ENCODE assay signal across 9 mouse cellular contexts in genomic region chr5:130120904-130121303, GRCm38 (mm10). TPM values are rescaled to one million over a fixed set of nuclear protein-coding genes. Genes with fewer than 3 reads are reported as not detected.
A peak's percentile ranks its signal among the peaks of the same experiment; 100 is the strongest.
DNase-seq lines count a peak whose midpoint lies in the region; ATAC-seq lines count a peak whose summit lies in the region.
"Had no signal": no experiment of that assay in that cellular context is flagged by ENCODE, and none has a peak within 500 bp of the region (broad histone marks: within the 10 kb centered on the region; RNA-seq: fewer than 3 reads in every experiment).

No protein-coding gene starts in this region.

- no peaks in the 10 kb centered on the region for H3K27me3 ChIP-seq in hindbrain, embryonic 11.5 days (ENCODE audit: control insufficient read depth, insufficient read depth, low read length)
- H3K27me3 ChIP-seq in hindbrain, embryonic 16.5 days (replicated peaks; ENCODE audit: control insufficient read depth, insufficient read depth, low read length): no peaks in the 10 kb centered on the region
- H3K27me3 ChIP-seq: limb, embryonic 13.5 days had no signal

- WGBS in hindbrain, embryonic 11.5 days: 68% methylated on average over 6 of the region's 6 CpGs
- 52% methylated on average over 6 of the region's 6 CpGs for WGBS in hindbrain, embryonic 16.5 days

- H3K4me3 ChIP-seq in hindbrain, embryonic 11.5 days (ENCODE audit: low read depth, low read length): no peak overlapping the region
- no peak overlapping the region for H3K4me3 ChIP-seq in hindbrain, embryonic 16.5 days (ENCODE audit: low read length)
- H3K4me3 ChIP-seq: limb, embryonic 13.5 days had no signal

- H3K27ac ChIP-seq in hindbrain, embryonic 11.5 days (ENCODE audit: low read depth, low read length): no peak overlapping the region
- H3K27ac ChIP-seq in hindbrain, embryonic 16.5 days (ENCODE audit: low read depth, low read length): no peak overlapping the region
- H3K27ac ChIP-seq: limb, embryonic 13.5 days had no signal

- H3K36me3 ChIP-seq in hindbrain, embryonic 11.5 days (ENCODE audit: control insufficient read depth, insufficient read depth, low read length): no peaks in the 10 kb centered on the region
- no peaks in the 10 kb centered on the region for H3K36me3 ChIP-seq in hindbrain, embryonic 16.5 days (ENCODE audit: control insufficient read depth, insufficient read depth, low read length)

- no peaks in the 10 kb centered on the region for H3K9me3 ChIP-seq in hindbrain, embryonic 11.5 days (ENCODE audit: control insufficient read depth, low read length)
- H3K9me3 ChIP-seq in hindbrain, embryonic 16.5 days (ENCODE audit: control insufficient read depth, low read length): no peaks in the 10 kb centered on the region
- H3K9me3 ChIP-seq: limb, embryonic 13.5 days had no signal

- H3K4me1 ChIP-seq in hindbrain, embryonic 11.5 days (replicated peaks; ENCODE audit: control insufficient read depth, insufficient read depth, low read length): no peaks in the 10 kb centered on the region
- no peaks in the 10 kb centered on the region; the same call in 1 of the 2 replicates for H3K4me1 ChIP-seq in hindbrain, embryonic 16.5 days (ENCODE audit: control insufficient read depth, insufficient read depth, low read depth, low read length)

- H3K4me2 ChIP-seq in hindbrain, embryonic 11.5 days (replicated peaks; ENCODE audit: low read depth, low read length): no peak overlapping the region
- no peak overlapping the region for H3K4me2 ChIP-seq in hindbrain, embryonic 16.5 days (ENCODE audit: low read length)
- H3K4me2 ChIP-seq: limb, embryonic 13.5 days had no signal

- 0 out of 2 replicates have a peak, but pooled peaks have one; percentile 14 for ATAC-seq in hindbrain, embryonic 11.5 days (ENCODE audit: low FRiP score)
- no peak for ATAC-seq in hindbrain, embryonic 16.5 days
- no peak for ATAC-seq in monocyte, adult 5-6 weeks (replicated peaks; ENCODE audit: insufficient number of reproducible peaks, low FRiP score, low TSS enrichment, poor library complexity, severe bottlenecking)

- H3K9ac ChIP-seq in hindbrain, embryonic 11.5 days (ENCODE audit: low read depth, low read length): no peak overlapping the region
- H3K9ac ChIP-seq in hindbrain, embryonic 16.5 days (ENCODE audit: low read depth, low read length): no peak overlapping the region
- H3K9ac ChIP-seq: limb, embryonic 13.5 days had no signal

- peak; percentile 26 for DNase-seq in hindbrain, embryonic 11.5 days (ENCODE audit: low spot score)
- peak; percentile 13 for DNase-seq in ZHBTc4 (ENCODE audit: low read depth, low spot score)
- peak; percentile 61 to 71 for DNase-seq in heart, adult 9 months (ENCODE audit: low spot score in 2 of 2)
- peak; percentile 42 to 46 for DNase-seq in kidney, postnatal 36 days
- DNase-seq in cerebellum, adult 8-10 months: no peak
- DNase-seq in frontal cortex, adult 2 months (ENCODE audit: extremely low spot score in 1 of 2, low spot score in 1 of 2): no peak

RNA-seq across cellular contexts. Expression of gene Kctd7, which starts 23.8 kb away (rescaled TPM):
- 5.7 and 6.6 TPM in 2 replicates for polyA plus RNA-seq in hindbrain, embryonic 11.5 days (2014; fragmentation: Nextera tagmentation; extraction: Ambion mirVana)
- polyA plus RNA-seq in hindbrain, embryonic 16.5 days (2015; fragmentation: Nextera tagmentation; extraction: Ambion mirVana): 18.9 and 19.5 TPM in 2 replicates
- 0.95 to 4.5 TPM (median 1.5 TPM) in 3 replicates for total RNA-seq in monocyte, adult 5-6 weeks (2017)
- polyA plus RNA-seq in frontal cortex, adult 2 months (2012; rRNA removed): 8.4 and 10.7 TPM in 2 replicates

RNA-seq across cellular contexts. Expression of gene Tpst1, which starts 47.8 kb away (rescaled TPM):
- 61.5 and 63.7 TPM in 2 replicates for polyA plus RNA-seq in hindbrain, embryonic 11.5 days (2014; fragmentation: Nextera tagmentation; extraction: Ambion mirVana)
- polyA plus RNA-seq in hindbrain, embryonic 16.5 days (2015; fragmentation: Nextera tagmentation; extraction: Ambion mirVana): 58.3 and 59.2 TPM in 2 replicates
- total RNA-seq in monocyte, adult 5-6 weeks (2017): 8.2 to 14.2 TPM (median 11.6 TPM) in 3 replicates
- 32.1 and 34.5 TPM in 2 replicates for polyA plus RNA-seq in frontal cortex, adult 2 months (2012; rRNA removed)

RNA-seq across cellular contexts. Expression of gene Rabgef1, which starts 50.7 kb away (rescaled TPM):
- 26.2 and 28.6 TPM in 2 replicates for polyA plus RNA-seq in hindbrain, embryonic 11.5 days (2014; fragmentation: Nextera tagmentation; extraction: Ambion mirVana)
- 40.0 and 41.7 TPM in 2 replicates for polyA plus RNA-seq in hindbrain, embryonic 16.5 days (2015; fragmentation: Nextera tagmentation; extraction: Ambion mirVana)
- 41.1 to 67.6 TPM (median 53.3 TPM) in 3 replicates for total RNA-seq in monocyte, adult 5-6 weeks (2017)
- polyA plus RNA-seq in frontal cortex, adult 2 months (2012; rRNA removed): 36.0 and 43.2 TPM in 2 replicates

Comparison
In these comparisons a context has a peak if more than half of its experiments do, and no peak if none do; other contexts are left out.
1. DNase-seq: peak in hindbrain, embryonic 11.5 days (single experiment), ZHBTc4 (single experiment), heart, adult 9 months (2 of 2) and kidney, postnatal 36 days (2 of 2); none in cerebellum, adult 8-10 months (single experiment) and frontal cortex, adult 2 months (0 of 2).